Mouse (Mus musculus) neural tube, embryonic 12.5 days (tissue): ENCODE results near the gene Tmem132a. TPM values are rescaled to one million over a fixed set of nuclear protein-coding genes. Genes with fewer than 3 reads are reported as not detected.

Experiments
- ATAC-seq: fragments of 200-750 bp; cut with Nextera tagmentation; 2 replicates; pipeline ENCODE4 v1.8.0; 2017; ENCODE audit warnings: low read depth, mild to moderate bottlenecking, moderate TSS enrichment, moderate library complexity; ENCODE audit not compliant: low FRiP score
- H3K27ac ChIP-seq: fragments of 300-500 bp; sonication (generic); 2 replicates; pipeline ENCODE4 v1.5.1; 2016
- H3K27me3 ChIP-seq: fragments of 300-500 bp; sonication (generic); replicated peaks from 2 replicates; pipeline ENCODE4 v1.6.1; 2016; ENCODE audit warnings: mild to moderate bottlenecking
- H3K36me3 ChIP-seq: fragments of 300-500 bp; sonication (generic); 2 replicates; pipeline ENCODE4 v1.6.1; 2016; ENCODE audit warnings: mild to moderate bottlenecking
- H3K4me1 ChIP-seq: fragments of 300-500 bp; sonication (generic); 2 replicates; pipeline ENCODE4 v1.6.1; 2016
- H3K4me2 ChIP-seq: fragments of 300-500 bp; sonication (generic); replicated peaks from 2 replicates; pipeline ENCODE4 v1.6.1; 2016; ENCODE audit warnings: mild to moderate bottlenecking
- H3K4me3 ChIP-seq: fragments of 300-500 bp; sonication (generic); 2 replicates; pipeline ENCODE4 v1.5.1; 2016
- H3K9ac ChIP-seq: fragments of 300-500 bp; sonication (generic); 2 replicates; pipeline ENCODE4 v1.6.1; 2016; ENCODE audit warnings: mild to moderate bottlenecking
- H3K9me3 ChIP-seq: fragments of 300-500 bp; sonication (generic); 2 replicates; pipeline ENCODE4 v1.6.1; 2016; ENCODE audit warnings: mild to moderate bottlenecking
- WGBS: fragments of 180-500 bp; shearing (Covaris S2); methylation state at CpG from one replicate; pipeline ENCODE4 v1.1.7; 2016; 5-methylcytosine and 5-hydroxymethylcytosine counted together
- polyA plus RNA-seq: library from polyadenylated mRNA; unstranded; fragments of >200 nt; fragmentation: Nextera tagmentation; extraction: Ambion mirVana; gene quantifications from 2 replicates; pipeline ENCODE4 v1.2.1, GENCODE M21; 2016

The Tmem132a gene
- polyA plus RNA-seq, 1 experiment from 2014 or later: 157 TPM

DNA sequence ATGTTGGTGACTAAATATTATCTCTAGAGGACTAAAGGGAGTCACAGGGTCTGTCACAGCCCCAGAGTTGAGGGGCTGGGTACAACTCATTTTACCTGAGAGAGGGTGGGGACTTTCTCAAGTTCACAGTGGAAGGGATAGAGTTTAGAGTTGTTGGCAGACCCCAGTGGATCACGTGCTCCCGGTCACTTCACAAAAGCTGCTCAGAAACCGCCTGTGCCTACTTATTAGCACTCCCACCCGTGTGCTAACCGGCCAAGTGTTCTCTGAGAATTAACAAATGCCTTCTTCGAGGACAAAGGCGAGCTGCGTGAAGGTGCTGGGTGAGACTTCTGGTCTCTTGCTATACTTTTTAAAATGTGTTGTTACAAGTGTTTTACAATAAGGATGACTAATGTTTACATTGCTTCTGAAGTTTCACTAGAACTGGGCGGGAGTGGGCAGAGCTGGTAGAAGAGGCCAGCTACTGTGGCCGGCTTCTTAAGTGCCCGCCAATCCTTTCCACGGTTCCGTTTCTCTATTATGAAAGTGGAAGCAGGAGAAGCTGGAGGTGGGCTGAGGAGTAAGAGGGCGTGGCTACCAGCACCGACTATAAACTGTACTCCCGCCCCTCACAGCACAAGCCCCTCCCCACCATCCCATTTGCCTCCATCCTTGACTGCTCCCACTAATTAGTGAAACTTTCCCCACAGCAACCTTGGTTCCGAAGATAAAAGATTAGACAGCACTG is 51.4 kb downstream of the Tmem132a start:
- no peaks in the 10 kb centered on the region for H3K27me3 ChIP-seq
- H3K4me3 ChIP-seq: no peak overlapping the region
- no peak overlapping the region for H3K9ac ChIP-seq
- H3K4me2 ChIP-seq: 0 out of 2 replicates have a peak overlapping the region, but pooled peaks have one; percentile 7
- ATAC-seq: no peak
- no peak overlapping the region for H3K27ac ChIP-seq
- WGBS: 43% methylated on average over 17 of the region's 17 CpGs
- no peaks in the 10 kb centered on the region for H3K4me1 ChIP-seq
- no peaks in the 10 kb centered on the region for H3K9me3 ChIP-seq
- H3K36me3 ChIP-seq: no peaks in the 10 kb centered on the region

- H3K9me3 ChIP-seq: no peaks in the 10 kb centered on the region
- H3K36me3 ChIP-seq: no peaks in the 10 kb centered on the region
- WGBS: 89% methylated on average over 2 of the region's 2 CpGs
- H3K4me2 ChIP-seq: no peak overlapping the region
- H3K27ac ChIP-seq: no peak overlapping the region
- H3K27me3 ChIP-seq: no peaks in the 10 kb centered on the region
- H3K9ac ChIP-seq: no peak overlapping the region
- ATAC-seq: no peak
- no peaks in the 10 kb centered on the region for H3K4me1 ChIP-seq
- no peak overlapping the region for H3K4me3 ChIP-seq
Observed at GRCm38 (mm10) chr19:10816462-10816861, 53.3 kb downstream of the Tmem132a start.

- Histone ChIP-seq H3K27ac (no peak overlapping the region), H3K36me3 (no peaks in the 10 kb centered on the region), H3K4me2 (no peak overlapping the region), H3K4me3 (no peak overlapping the region), H3K27me3 (no peaks in the 10 kb centered on the region), H3K9ac (no peak overlapping the region), H3K4me1 (no peaks in the 10 kb centered on the region), H3K9me3 (no peaks in the 10 kb centered on the region)
- ATAC-seq: no peak
- 89% methylated on average over 6 of the region's 6 CpGs for WGBS
Observed at GRCm38 (mm10) chr19:10815871-10816270, 53.9 kb downstream of the Tmem132a start.

GRCm38 (mm10) chr19:10813905-10814304 is 55.8 kb downstream of the Tmem132a start:
- Histone ChIP-seq H3K4me3 (no peak overlapping the region), H3K9me3 (no peaks in the 10 kb centered on the region), H3K4me1 (no peaks in the 10 kb centered on the region), H3K9ac (no peak overlapping the region), H3K27me3 (no peaks in the 10 kb centered on the region), H3K27ac (no peak overlapping the region), H3K4me2 (no peak overlapping the region), H3K36me3 (no peaks in the 10 kb centered on the region)
- ATAC-seq: no peak
- WGBS: 79% methylated on average over 7 of the region's 7 CpGs

DNA sequence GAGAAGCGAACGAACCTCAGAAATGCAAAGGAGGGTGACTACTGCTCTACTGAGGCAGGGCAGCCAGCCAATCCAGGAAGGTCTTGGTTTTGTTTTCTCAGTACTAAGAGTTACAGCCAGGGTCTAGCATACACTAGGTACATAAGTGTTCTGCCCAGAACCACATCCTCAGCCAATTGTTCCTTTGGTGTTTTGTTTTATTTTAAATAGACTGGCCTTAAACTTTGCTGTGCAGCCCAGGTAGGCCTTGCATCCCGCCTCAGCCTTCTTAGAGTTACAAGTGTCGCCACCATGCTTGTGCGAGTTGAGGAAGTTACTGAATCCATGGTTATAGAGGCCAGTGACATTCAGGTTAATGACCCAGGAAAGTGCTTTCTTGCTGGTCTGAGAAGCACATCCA is 56.7 kb downstream of the Tmem132a start:
- Histone ChIP-seq H3K36me3 (no peaks in the 10 kb centered on the region), H3K27me3 (no peaks in the 10 kb centered on the region), H3K9ac (no peak overlapping the region), H3K9me3 (no peaks in the 10 kb centered on the region), H3K4me3 (no peak overlapping the region), H3K4me2 (no peak overlapping the region), H3K4me1 (no peaks in the 10 kb centered on the region), H3K27ac (no peak overlapping the region)
- 95% methylated on average over 5 of the region's 5 CpGs for WGBS
- ATAC-seq: no peak

DNA sequence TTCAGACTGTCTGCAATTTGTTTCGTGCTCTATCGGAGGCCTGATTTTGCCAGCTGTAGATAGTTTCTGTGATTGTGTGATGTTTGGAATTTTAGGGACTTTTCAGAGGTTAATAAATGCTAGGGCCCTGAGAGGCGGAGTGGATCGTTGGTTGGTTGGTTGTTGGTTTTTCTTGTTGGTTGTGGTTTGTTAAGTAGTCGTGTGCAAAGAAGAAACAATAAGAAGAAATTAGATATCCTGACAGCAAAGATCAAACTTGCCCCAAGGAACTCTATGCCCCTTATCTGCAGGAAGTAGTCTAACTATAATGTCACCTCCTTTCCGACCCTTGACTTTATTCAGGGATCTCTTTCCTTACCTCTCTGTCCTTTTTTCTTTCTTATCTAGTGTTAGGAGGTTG is 58.3 kb downstream of the Tmem132a start:
- H3K27me3 ChIP-seq: no peaks in the 10 kb centered on the region
- no peak overlapping the region for H3K27ac ChIP-seq
- WGBS: 87% methylated on average over 6 of the region's 6 CpGs
- no peak overlapping the region for H3K9ac ChIP-seq
- H3K4me3 ChIP-seq: no peak overlapping the region
- H3K4me1 ChIP-seq: no peaks in the 10 kb centered on the region
- no peaks in the 10 kb centered on the region for H3K36me3 ChIP-seq
- ATAC-seq: no peak
- H3K9me3 ChIP-seq: no peaks in the 10 kb centered on the region
- no peak overlapping the region for H3K4me2 ChIP-seq

- H3K4me1 ChIP-seq: no peaks in the 10 kb centered on the region
- ATAC-seq: no peak
- no peak overlapping the region for H3K4me2 ChIP-seq
- 64% methylated on average over 4 of the region's 4 CpGs for WGBS
- H3K27ac ChIP-seq: no peak overlapping the region
- no peaks in the 10 kb centered on the region for H3K36me3 ChIP-seq
- H3K9ac ChIP-seq: no peak overlapping the region
- no peaks in the 10 kb centered on the region for H3K27me3 ChIP-seq
- H3K4me3 ChIP-seq: no peak overlapping the region
- no peaks in the 10 kb centered on the region for H3K9me3 ChIP-seq
Observed at GRCm38 (mm10) chr19:10810176-10810492, 59.6 kb downstream of the Tmem132a start.

- Histone ChIP-seq H3K27me3 (no peaks in the 10 kb centered on the region), H3K36me3 (no peaks in the 10 kb centered on the region), H3K4me1 (no peaks in the 10 kb centered on the region), H3K4me2 (no peak overlapping the region), H3K27ac (no peak overlapping the region), H3K9me3 (no peaks in the 10 kb centered on the region), H3K9ac (no peak overlapping the region), H3K4me3 (no peak overlapping the region)
- 77% methylated on average over 11 of the region's 11 CpGs for WGBS
- ATAC-seq: no peak
Observed at GRCm38 (mm10) chr19:10809428-10810175, 60.1 kb downstream of the Tmem132a start.

- no peaks in the 10 kb centered on the region for H3K36me3 ChIP-seq
- H3K9ac ChIP-seq: no peak overlapping the region
- no peaks in the 10 kb centered on the region for H3K4me1 ChIP-seq
- no peak overlapping the region for H3K27ac ChIP-seq
- H3K4me3 ChIP-seq: no peak overlapping the region
- ATAC-seq: no peak
- no peak overlapping the region for H3K4me2 ChIP-seq
- whole genome bisulfite sequencing: 89% methylated on average over 12 of the region's 12 CpGs
- H3K9me3 ChIP-seq: no peaks in the 10 kb centered on the region
- no peaks in the 10 kb centered on the region for H3K27me3 ChIP-seq
Observed at GRCm38 (mm10) chr19:10808524-10809233, 61.1 kb downstream of the Tmem132a start.

Other genes with a start within 250 kb of the Tmem132a start
- 0.33 and 0.87 TPM in 2 replicates for gene Vwce, start 235.7 kb downstream of the Tmem132a start, polyA plus RNA-seq
- gene Pga5, start 191.9 kb downstream of the Tmem132a start, polyA plus RNA-seq: not detected in 2 replicates
- 33.8 and 39.2 TPM in 2 replicates for gene Vps37c, start 181.2 kb downstream of the Tmem132a start, polyA plus RNA-seq
- 0.08 TPM in 1 of 2 replicates, not detected in the other for gene Cd5, start 130.9 kb downstream of the Tmem132a start, polyA plus RNA-seq
- gene Cd6, start 39.9 kb downstream of the Tmem132a start, polyA plus RNA-seq: 0.06 TPM in 1 of 2 replicates, not detected in the other
- 0.20 and 0.46 TPM in 2 replicates for gene Slc15a3, start 30.2 kb downstream of the Tmem132a start, polyA plus RNA-seq
- gene Tmem109, start 12.1 kb upstream of the Tmem132a start, polyA plus RNA-seq: 38.7 and 39.1 TPM in 2 replicates
- gene Prpf19, start 25.3 kb upstream of the Tmem132a start, polyA plus RNA-seq: 39.0 and 44.8 TPM in 2 replicates
- gene Zp1, start 50.7 kb upstream of the Tmem132a start, polyA plus RNA-seq: 0.10 TPM in 1 of 2 replicates, not detected in the other
- gene Ptgdr2, start 67.2 kb upstream of the Tmem132a start, polyA plus RNA-seq: 0.19 TPM in 1 of 2 replicates, not detected in the other
- gene Ccdc86, start 79.3 kb upstream of the Tmem132a start, polyA plus RNA-seq: 20.4 and 21.5 TPM in 2 replicates
- not detected in 2 replicates for gene Ms4a10, start 104.7 kb upstream of the Tmem132a start, polyA plus RNA-seq
- gene Ms4a15, start 123.3 kb upstream of the Tmem132a start, polyA plus RNA-seq: not detected in 2 replicates
- not detected in 2 replicates for gene Ms4a18, start 148.1 kb upstream of the Tmem132a start, polyA plus RNA-seq
- not detected in 2 replicates for gene Ms4a8a, start 211.2 kb upstream of the Tmem132a start, polyA plus RNA-seq